Mouse (Mus musculus) layer of hippocampus, adult 6 months (tissue): ENCODE measurements around the gene Vangl1. TPM values are rescaled to one million over a fixed set of nuclear protein-coding genes. Genes with fewer than 3 reads are reported as not detected.

Source experiments
- long read RNA-seq, 2 experiments: library from polyadenylated mRNA; unstranded; transcript quantifications; one replicate each; pipeline ENCODE4 v2.0.0; 2019 to 2020
- polyA plus RNA-seq: library from polyadenylated mRNA; unstranded; fragments of <200 nt; fragmentation: Nextera tagmentation; gene quantifications from 2 replicates; pipeline ENCODE4 v1.2.3, GENCODE M21; 2021

Gene Vangl1
- 4.0 and 5.0 TPM in 2 replicates for polyA plus RNA-seq
- long read RNA-seq, experiment 1, partial matches to known transcripts: 0 of 3 reads
- long read RNA-seq, experiment 1, other reads (novel, unspliced or antisense): 3 of 3 reads
- long read RNA-seq, experiment 2, full-length matches to known transcripts: 5 of 13 reads
- long read RNA-seq, experiment 2, partial matches to known transcripts: 1 of 13 reads
- long read RNA-seq, experiment 2, other reads (novel, unspliced or antisense): 7 of 13 reads

DNA sequence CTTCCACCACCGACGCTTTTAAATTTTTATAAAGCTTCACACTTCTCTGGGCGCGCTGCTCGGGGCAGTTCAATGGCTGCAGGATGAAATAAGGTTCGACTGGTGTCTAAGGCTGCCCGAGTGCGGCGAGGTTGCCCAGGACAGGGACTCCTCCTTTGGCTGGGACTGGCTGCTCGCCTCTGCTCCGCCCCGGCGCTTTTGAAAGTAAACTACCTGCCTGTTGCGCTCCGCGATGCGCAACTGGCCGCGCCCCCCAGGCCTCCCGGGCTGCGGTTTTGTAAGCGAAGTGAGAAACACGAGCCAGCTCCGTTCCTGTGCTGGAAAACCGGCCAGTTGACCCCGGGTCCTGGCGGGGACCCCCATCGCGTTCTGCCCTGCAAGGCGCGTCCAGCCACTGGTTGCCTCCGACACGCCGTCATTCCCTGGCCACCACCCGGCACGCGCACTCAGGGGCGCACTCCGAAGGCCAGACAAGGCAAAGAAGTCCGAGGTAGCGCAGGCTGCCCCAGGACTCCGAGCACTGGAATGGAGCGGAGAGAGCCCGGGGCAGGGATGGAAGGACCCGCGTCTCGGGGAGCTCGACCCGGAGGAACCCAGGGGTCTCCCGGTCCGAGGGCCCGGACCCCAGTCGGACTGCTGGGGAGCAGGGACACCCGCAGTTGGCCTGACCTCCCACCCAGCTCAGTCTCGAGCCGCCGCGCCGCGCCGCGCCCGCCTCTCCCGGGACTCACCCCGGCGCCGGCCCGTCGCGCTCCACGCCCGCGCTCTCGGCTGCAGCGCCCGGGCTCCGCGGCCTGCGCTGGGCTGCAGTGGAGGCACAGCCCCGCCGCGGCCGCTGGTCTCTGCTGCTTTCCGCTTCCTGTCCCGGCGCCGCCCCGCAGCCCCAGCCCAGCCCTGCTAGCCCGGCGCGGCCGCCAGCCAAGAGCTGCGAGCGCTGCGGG, at the start of gene Vangl1:
Vangl1 (minus strand) TSS at position 913 of the 941 bp plus-strand sequence.

Other genes with a start within 250 kb of the Vangl1 start
- 0.51 and 0.53 TPM in 2 replicates for gene Nhlh2, start 194.6 kb downstream of the Vangl1 start, polyA plus RNA-seq
- gene Casq2, start 118.3 kb downstream of the Vangl1 start, polyA plus RNA-seq: 0.65 and 0.83 TPM in 2 replicates